Mouse (Mus musculus): Measurements from ENCODE around the gene Rab33a.

- no peak for TF ChIP-seq POLR2A (IDR thresholded peaks at IDR 0.05; ENCODE audit: insufficient read depth, low read depth, low read length)
- TF ChIP-seq CTCF (IDR thresholded peaks at IDR 0.05; ENCODE audit: insufficient read depth, low read depth, low read length): no peak
Observed at GRCm38 (mm10) chrX:48513824-48514223, 5.3 kb upstream of the Rab33a start.
